Mouse (Mus musculus) liver, embryonic 13.5 days (tissue): ENCODE measurements around the gene Rnf223. TPM values are rescaled to one million over a fixed set of nuclear protein-coding genes. Genes with fewer than 3 reads are reported as not detected.

Experiments used
- ATAC-seq: fragments of 200-750 bp; cut with Nextera tagmentation; 2 replicates; pipeline ENCODE4 v1.8.0; 2017; ENCODE audit warnings: low read depth, mild to moderate bottlenecking, moderate number of reproducible peaks, moderate library complexity
- DNase-seq: peaks from one replicate; pipeline ENCODE4 v3.0.0; 2022
- H3K27ac ChIP-seq: fragments of 300-500 bp; sonication (generic); 2 replicates; pipeline ENCODE4 v1.5.1; 2015; ENCODE audit warnings: moderate library complexity, mild to moderate bottlenecking, inconsistent platforms
- H3K27me3 ChIP-seq: fragments of 300-500 bp; sonication (generic); 2 replicates; pipeline ENCODE4 v1.6.1; 2015; ENCODE audit warnings: mild to moderate bottlenecking, inconsistent platforms
- H3K36me3 ChIP-seq: fragments of 300-500 bp; sonication (generic); 2 replicates; pipeline ENCODE4 v1.6.1; 2015; ENCODE audit warnings: mild to moderate bottlenecking, inconsistent platforms
- H3K4me1 ChIP-seq: fragments of 300-500 bp; sonication (generic); replicated peaks from 2 replicates; pipeline ENCODE4 v1.6.1; 2015; ENCODE audit warnings: inconsistent platforms
- H3K4me2 ChIP-seq: fragments of 300-500 bp; sonication (generic); 2 replicates; pipeline ENCODE4 v1.6.1; 2015; ENCODE audit warnings: inconsistent platforms, mild to moderate bottlenecking, moderate library complexity
- H3K4me3 ChIP-seq: fragments of 300-500 bp; sonication (generic); replicated peaks from 2 replicates; pipeline ENCODE4 v1.5.1; 2015; ENCODE audit warnings: mild to moderate bottlenecking, inconsistent platforms
- H3K9ac ChIP-seq: fragments of 300-500 bp; sonication (generic); 2 replicates; pipeline ENCODE4 v1.6.1; 2015; ENCODE audit warnings: mild to moderate bottlenecking, inconsistent platforms
- H3K9me3 ChIP-seq: fragments of 300-500 bp; sonication (generic); replicated peaks from 2 replicates; pipeline ENCODE4 v1.6.1; 2016; ENCODE audit warnings: inconsistent platforms
- WGBS: fragments of 180-500 bp; shearing (Covaris S2); methylation state at CpG from one replicate; pipeline ENCODE4 v1.1.7; 2015; ENCODE audit not compliant: insufficient replicate concordance; 5-methylcytosine and 5-hydroxymethylcytosine counted together
- polyA plus RNA-seq: library from polyadenylated mRNA; unstranded; fragments of >200 nt; fragmentation: Nextera tagmentation; extraction: Ambion mirVana; gene quantifications from 2 replicates; pipeline ENCODE4 v1.2.1, GENCODE M21; 2015

Gene Rnf223
- polyA plus RNA-seq: 0.05 and 0.06 TPM in 2 replicates

DNA sequence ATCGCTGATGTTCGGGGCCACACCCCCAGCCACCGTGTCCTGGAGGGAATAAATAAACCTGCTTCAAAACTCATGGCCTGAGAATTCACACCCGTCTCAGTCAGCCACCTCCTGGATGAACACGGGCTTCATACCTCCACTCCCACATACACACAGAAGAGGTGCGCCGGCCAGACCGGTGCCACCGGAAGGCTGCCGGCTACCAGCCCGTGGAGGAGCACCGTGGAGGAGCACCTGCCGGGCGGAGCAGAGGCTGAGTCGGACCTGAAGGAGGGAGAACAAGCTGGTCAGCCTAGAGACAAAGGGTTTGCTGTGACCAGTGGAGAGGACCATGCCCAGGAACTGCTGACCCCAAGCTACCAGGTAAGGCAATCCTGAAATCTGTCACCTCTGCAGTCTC, at the start of gene Rnf223:
TSS of gene Rnf223 (plus strand) at position 78 of the 400 bp plus-strand sequence.
- Histone ChIP-seq H3K9me3 (no peaks in the 10 kb centered on the region), H3K27ac (no peak within 1 kb of the TSS), H3K9ac (no peak within 1 kb of the TSS), H3K4me3 (no peak within 1 kb of the TSS), H3K4me1 (peaks cover 14% of the 10 kb centered on the region), H3K36me3 (peaks cover 11% of the 10 kb centered on the region), H3K4me2 (no peak within 1 kb of the TSS), H3K27me3 (no peaks in the 10 kb centered on the region)
- DNase-seq: no peak
- no peak for ATAC-seq
- 74% methylated on average over 15 of the region's 15 CpGs for WGBS

DNA sequence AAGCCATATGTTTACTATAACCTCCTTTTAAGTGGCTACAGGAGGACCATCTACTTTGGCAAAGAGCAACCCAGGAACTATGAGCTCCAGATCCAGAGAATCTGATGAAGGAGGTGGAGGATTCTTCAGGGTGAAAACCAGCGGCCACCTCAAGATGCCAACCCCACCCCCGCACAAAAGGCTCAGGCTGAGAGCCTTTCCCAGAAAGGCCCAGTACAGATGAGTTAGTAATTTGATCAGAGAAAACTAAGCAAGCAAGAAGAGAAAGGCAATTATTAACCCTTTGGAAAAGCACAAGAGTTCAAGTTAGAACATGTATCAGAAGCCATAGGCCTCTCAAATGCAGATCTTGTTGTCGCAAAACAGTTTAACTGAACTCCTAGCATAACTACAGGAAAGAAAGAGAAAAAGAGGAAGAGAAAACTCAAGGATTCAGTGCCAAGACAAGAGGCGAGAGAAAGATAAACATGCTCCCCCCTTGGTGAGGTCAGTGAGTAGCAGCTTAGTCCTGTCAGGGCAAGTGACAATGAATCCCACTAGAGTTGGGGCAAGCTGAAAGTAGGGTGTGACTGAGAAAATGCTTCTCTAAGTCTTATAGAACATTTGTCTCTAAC, 47.6 kb upstream of the Rnf223 start:
- DNase-seq: no peak

DNA sequence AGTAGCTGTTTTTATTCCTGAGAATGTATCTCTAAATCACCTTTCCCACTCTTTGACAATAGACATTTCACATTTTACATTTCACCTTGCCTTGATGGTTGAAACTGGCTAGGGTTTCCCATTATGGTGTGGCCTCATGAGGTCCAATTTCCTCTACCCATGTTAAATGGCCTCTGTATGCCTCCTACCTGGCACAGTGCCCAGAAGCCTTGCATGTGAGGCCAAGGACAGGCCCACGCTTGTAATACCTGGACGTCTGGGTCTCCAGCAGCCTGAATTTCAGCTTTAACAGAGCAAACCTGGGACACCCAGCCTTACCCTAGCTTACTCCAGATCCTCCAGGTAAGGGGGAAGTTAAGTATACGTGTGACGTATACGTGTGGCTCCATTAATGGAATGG, 47.0 kb upstream of the Rnf223 start:
- DNase-seq (no peak), ATAC-seq (no peak)
- Histone ChIP-seq H3K9ac (no peak overlapping the region), H3K4me3 (no peak overlapping the region), H3K36me3 (no peaks in the 10 kb centered on the region), H3K27me3 (peaks cover 5% of the 10 kb centered on the region), H3K9me3 (no peaks in the 10 kb centered on the region), H3K4me1 (peaks cover 22% of the 10 kb centered on the region), H3K27ac (peak overlapping the region; percentile 43; the same call in 1 of the 2 replicates), H3K4me2 (0 out of 2 replicates have a peak overlapping the region, but pooled peaks have one; percentile 1)
- 68% methylated on average over 5 of the region's 5 CpGs for WGBS

More for the DNA sequence above, 47.6 kb upstream of the Rnf223 start:
- ATAC-seq: no peak
- Histone ChIP-seq H3K4me1 (peaks cover 28% of the 10 kb centered on the region), H3K27me3 (peaks cover 11% of the 10 kb centered on the region), H3K4me2 (no peak overlapping the region), H3K4me3 (no peak overlapping the region), H3K27ac (no peak overlapping the region), H3K9me3 (no peaks in the 10 kb centered on the region), H3K9ac (no peak overlapping the region), H3K36me3 (no peaks in the 10 kb centered on the region)
- 40% methylated on average over 4 of the region's 4 CpGs for WGBS

DNA sequence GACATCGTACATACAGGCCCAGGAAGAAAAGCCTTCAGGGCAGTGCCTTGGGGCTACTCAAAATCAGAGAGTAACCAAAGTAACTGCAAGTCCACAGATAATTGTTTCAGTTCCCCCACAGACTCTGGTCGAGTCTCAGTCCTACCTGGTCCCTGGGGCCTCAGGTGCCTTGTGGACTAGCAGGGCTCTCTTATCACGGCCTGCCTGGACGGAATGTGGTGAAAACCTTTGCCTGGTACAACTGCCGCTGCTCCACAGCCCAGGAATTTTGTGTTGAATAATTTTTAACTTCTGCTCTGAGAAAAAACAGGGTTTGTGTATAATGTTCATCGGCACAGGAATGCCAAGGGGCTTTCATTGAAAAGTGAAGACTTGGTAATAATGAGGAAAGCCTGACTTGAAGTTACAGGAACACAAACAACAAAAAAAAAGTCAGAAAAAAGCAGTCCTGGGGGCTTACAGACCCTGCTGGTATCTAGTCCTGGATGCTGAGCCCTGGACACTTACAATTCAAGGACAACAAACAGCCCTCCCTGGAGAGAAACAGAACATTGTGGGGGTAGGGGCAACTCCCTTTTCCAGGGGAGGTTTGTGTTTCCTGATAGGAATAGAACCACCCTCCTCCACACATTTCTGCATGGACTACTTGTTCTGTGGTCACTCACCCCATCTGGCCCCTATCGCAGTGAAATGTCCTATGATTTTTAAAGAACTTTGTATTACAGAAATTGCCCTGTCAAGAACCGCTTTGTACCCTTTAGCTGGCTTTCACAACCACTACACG, 46.0 kb upstream of the Rnf223 start:
- ATAC-seq (no peak), DNase-seq (no peak)
- H3K4me2 ChIP-seq: no peak overlapping the region
- H3K9ac ChIP-seq: no peak overlapping the region
- peak overlapping the region; percentile 23; the same call in 1 of the 2 replicates for H3K27ac ChIP-seq
- no peaks in the 10 kb centered on the region for H3K9me3 ChIP-seq
- H3K4me3 ChIP-seq: no peak overlapping the region
- H3K27me3 ChIP-seq: no peaks in the 10 kb centered on the region
- H3K36me3 ChIP-seq: no peaks in the 10 kb centered on the region
- H3K4me1 ChIP-seq: peaks cover 22% of the 10 kb centered on the region
- WGBS: 60% methylated on average over 9 of the region's 9 CpGs

DNA sequence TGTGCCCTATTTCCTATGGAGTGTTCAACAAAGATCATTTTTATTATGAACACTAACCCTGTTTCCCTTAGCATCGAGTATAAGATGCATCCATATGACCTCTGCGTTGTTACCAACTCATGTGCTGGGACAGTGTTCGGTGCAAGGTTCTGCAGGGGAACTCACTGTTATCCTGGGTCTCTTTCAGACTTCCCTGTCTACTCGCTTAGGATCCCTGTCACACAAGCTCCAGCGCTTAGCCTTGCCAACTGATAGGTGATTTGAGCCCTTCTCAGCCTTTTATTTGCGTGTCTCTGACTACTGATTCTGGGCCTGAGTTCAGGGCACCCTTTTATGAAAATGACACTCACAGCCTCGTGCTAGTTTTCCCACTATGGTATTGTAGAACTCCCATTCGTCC, 45.1 kb upstream of the Rnf223 start:
- no peak overlapping the region for H3K27ac ChIP-seq
- DNase-seq (no peak), ATAC-seq (no peak)
- no peak overlapping the region for H3K4me3 ChIP-seq
- H3K9ac ChIP-seq: no peak overlapping the region
- H3K9me3 ChIP-seq: no peaks in the 10 kb centered on the region
- no peaks in the 10 kb centered on the region for H3K27me3 ChIP-seq
- 63% methylated on average over 8 of the region's 8 CpGs for WGBS
- no peaks in the 10 kb centered on the region for H3K36me3 ChIP-seq
- H3K4me2 ChIP-seq: no peak overlapping the region
- peaks cover 22% of the 10 kb centered on the region for H3K4me1 ChIP-seq

DNA sequence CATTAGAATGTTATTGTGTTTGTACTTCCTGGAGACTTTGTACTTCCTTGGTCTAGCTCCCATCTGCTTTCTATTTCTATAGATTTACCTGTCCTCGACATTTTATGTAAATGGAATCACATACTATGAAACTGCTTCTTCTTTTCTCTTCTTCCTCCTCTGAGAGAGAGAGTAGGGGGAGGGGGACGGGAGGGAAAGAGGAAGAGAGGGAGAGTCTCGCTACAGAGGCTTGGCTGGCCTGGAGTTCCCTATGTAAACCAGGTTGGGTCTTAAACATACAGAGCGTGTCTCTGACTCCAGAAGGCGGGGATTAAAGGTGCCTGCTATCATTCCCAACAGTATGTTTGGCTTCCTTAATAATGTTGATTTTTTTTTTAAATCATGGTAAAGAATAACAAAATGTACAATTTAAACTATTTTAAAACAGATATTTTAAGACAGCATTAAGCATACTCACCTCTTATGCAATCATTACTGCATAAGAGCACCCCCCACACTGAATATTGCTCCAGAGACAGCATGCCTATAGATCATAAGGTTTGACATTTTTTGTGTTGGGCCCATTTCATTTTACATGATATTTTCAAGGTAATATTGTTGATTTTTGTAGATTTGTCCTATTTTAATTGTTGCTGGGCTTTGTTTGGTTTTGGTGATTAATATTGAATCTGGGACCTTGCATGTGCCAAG, 42.8 kb upstream of the Rnf223 start:
- no peaks in the 10 kb centered on the region for H3K27me3 ChIP-seq
- H3K4me2 ChIP-seq: no peak overlapping the region
- DNase-seq (no peak), ATAC-seq (no peak)
- H3K27ac ChIP-seq: no peak overlapping the region
- 16% methylated on average over 5 of the region's 5 CpGs for whole genome bisulfite sequencing
- H3K9ac ChIP-seq: no peak overlapping the region
- no peaks in the 10 kb centered on the region for H3K9me3 ChIP-seq
- no peak overlapping the region for H3K4me3 ChIP-seq
- no peaks in the 10 kb centered on the region for H3K36me3 ChIP-seq
- peaks cover 41% of the 10 kb centered on the region for H3K4me1 ChIP-seq

DNA sequence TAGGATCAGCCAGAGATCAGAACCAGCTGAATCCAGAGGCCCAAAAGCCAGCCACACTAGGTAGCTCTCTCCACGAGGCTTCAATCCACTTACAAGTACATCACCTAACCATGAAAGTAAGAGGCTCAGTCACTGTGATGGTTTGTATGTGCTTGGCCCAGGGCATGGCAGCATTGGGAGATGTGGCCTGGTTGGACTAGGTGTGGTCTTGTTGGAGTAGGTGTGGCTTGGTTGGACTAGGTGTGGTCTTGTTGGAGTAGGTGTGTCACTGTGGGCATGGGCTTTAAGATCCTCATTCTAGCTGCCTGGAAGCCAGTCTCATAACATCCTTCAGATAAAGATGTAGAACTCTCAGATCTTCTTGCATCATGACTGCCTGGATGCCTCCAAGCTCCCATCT, 39.1 kb upstream of the Rnf223 start:
- DNase-seq: peak; percentile 15
- peak overlapping the region; percentile 25 for H3K4me2 ChIP-seq
- peak; percentile 91 for ATAC-seq
- no peaks in the 10 kb centered on the region for H3K27me3 ChIP-seq
- no peaks in the 10 kb centered on the region for H3K9me3 ChIP-seq
- H3K9ac ChIP-seq: no peak overlapping the region
- H3K4me3 ChIP-seq: no peak overlapping the region
- H3K27ac ChIP-seq: no peak overlapping the region
- 40% methylated on average over 1 of the region's 1 CpGs for WGBS
- no peaks in the 10 kb centered on the region for H3K36me3 ChIP-seq
- H3K4me1 ChIP-seq: peaks cover 34% of the 10 kb centered on the region

DNA sequence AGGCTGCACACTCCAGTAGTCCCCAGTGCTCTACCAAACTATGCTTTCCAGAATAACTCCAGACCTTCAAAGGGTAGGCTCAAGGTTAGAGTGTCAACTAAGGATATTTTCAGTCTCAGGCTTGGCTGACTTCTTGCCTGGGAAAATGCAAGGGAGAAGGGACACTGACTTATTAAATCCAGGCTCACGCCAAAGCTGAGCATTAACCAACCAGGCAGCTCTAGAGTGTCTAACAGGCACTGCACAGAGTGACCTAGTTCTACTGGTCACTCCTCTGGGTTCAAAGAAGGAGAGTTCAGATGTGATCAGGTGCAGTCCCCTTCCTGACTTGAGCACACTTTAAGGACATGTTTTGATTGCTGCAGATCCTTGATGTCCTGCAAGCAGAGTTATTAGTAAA, 37.5 kb upstream of the Rnf223 start:
- no peak for ATAC-seq
- Histone ChIP-seq H3K4me2 (no peak overlapping the region), H3K4me1 (peaks cover 34% of the 10 kb centered on the region), H3K9ac (no peak overlapping the region), H3K4me3 (no peak overlapping the region), H3K27me3 (no peaks in the 10 kb centered on the region), H3K27ac (0 out of 2 replicates have a peak overlapping the region, but pooled peaks have one; percentile 20), H3K9me3 (no peaks in the 10 kb centered on the region), H3K36me3 (no peaks in the 10 kb centered on the region)
- 64% methylated on average over 1 of the region's 1 CpGs for WGBS
- no peak for DNase-seq

DNA sequence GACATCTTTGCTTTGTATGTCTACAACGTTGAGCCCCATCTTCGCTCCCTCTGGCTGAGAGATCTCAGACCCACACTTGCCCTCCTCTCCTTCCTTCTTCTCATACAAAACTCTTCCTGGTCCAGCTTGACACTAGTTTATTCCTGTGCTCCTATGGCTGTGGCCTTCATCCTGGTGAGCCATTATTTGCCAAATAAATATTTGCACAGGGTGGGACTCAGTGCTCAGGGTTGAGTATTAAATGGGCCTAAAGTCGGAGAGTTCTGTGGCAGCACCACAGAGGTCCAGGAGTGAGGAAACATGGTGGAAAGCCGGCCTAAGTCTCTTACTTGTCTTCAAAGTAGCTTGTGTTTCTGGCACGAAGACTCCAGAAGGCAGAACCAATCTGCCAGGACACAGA, 36.6 kb upstream of the Rnf223 start:
- no peaks in the 10 kb centered on the region for H3K36me3 ChIP-seq
- H3K9ac ChIP-seq: no peak overlapping the region
- H3K9me3 ChIP-seq: no peaks in the 10 kb centered on the region
- no peaks in the 10 kb centered on the region for H3K27me3 ChIP-seq
- ATAC-seq: peak; percentile 60
- H3K4me1 ChIP-seq: peaks cover 34% of the 10 kb centered on the region
- no peak overlapping the region for H3K4me3 ChIP-seq
- DNase-seq: no peak
- WGBS: 59% methylated on average over 5 of the region's 5 CpGs
- H3K27ac ChIP-seq: peak overlapping the region; percentile 34; the same call in 1 of the 2 replicates
- H3K4me2 ChIP-seq: no peak overlapping the region

DNA sequence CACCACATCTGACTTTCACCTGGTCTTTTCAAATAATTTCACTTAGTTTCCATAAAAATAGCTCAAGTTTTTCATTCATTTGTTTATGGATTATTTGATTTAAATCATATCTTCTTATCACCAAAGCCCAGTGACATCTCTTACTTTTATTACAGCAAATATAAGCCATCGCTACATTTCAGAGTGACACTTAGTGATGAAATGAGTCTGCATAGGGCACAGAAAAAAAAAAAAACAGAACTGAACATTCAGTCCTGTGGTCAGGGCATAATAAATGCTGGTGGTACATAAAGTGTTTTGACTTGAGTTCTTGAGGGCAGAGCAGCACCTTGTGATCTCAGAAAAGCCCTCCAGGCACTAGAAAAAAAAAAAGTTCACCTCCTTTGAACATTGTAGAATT, 34.1 kb upstream of the Rnf223 start:
- Histone ChIP-seq H3K27me3 (no peaks in the 10 kb centered on the region), H3K4me1 (peaks cover 28% of the 10 kb centered on the region), H3K36me3 (no peaks in the 10 kb centered on the region), H3K4me2 (no peak overlapping the region), H3K9me3 (no peaks in the 10 kb centered on the region), H3K4me3 (no peak overlapping the region), H3K9ac (no peak overlapping the region), H3K27ac (no peak overlapping the region)
- no peak for ATAC-seq
- no peak for DNase-seq
- 73% methylated on average over 1 of the region's 1 CpGs for WGBS

DNA sequence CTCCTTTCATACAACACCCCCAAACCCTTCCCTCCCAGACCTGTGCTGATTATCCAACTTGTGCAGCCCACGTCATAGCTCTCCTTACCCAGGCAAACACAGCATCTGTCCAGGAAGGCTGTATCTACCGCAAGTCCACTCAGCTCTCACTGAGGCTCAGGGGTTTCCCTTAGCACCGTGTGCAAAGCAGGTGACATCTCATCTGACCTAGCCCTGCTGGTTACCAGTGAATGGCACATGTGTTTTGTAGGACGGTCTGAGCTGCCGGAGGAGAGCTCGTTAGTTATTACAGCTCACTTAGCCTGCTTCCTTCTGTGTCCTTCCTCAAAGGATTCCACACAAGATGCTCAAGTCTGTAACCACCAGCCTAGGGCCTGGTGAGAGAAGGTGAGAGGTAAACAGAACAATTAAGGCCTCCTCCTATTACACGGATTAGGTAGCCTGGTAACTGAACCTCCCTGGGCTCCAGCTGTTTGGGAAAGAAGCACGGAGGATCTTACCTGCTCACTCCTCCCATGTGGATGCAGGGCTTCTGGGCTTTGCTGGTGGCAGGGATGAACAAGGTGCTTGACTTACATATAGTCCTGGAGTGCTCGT, 32.4 kb upstream of the Rnf223 start:
- DNase-seq (no peak), ATAC-seq (no peak)
- WGBS: 59% methylated on average over 9 of the region's 9 CpGs
- Histone ChIP-seq H3K27ac (no peak overlapping the region), H3K9ac (no peak overlapping the region), H3K4me2 (no peak overlapping the region), H3K36me3 (no peaks in the 10 kb centered on the region), H3K4me1 (peaks cover 11% of the 10 kb centered on the region), H3K9me3 (no peaks in the 10 kb centered on the region), H3K27me3 (no peaks in the 10 kb centered on the region), H3K4me3 (no peak overlapping the region)
